Mouse (Mus musculus): Measurements from ENCODE around the gene Srp54b.
"Not testable (repeated sequence)": the region's sequence is repeated elsewhere in the genome, so short reads cannot be mapped to it uniquely, and the experiment has no call there.

- TF ChIP-seq POLR2A (IDR thresholded peaks at IDR 0.05; ENCODE audit: insufficient read length, low read depth); POLR2AphosphoS2 (IDR thresholded peaks at IDR 0.05; ENCODE audit: insufficient read length, low read depth); MYOG (IDR thresholded peaks at IDR 0.05; ENCODE audit: control insufficient read depth in 1 of 3, insufficient read depth in 1 of 3, insufficient read length in 2 of 3, low read depth in 2 of 3); USF1 (IDR thresholded peaks at IDR 0.05; ENCODE audit: low read depth); E2F4 (IDR thresholded peaks at IDR 0.05; ENCODE audit: insufficient read depth); MAX (IDR thresholded peaks at IDR 0.05; ENCODE audit: low read depth); TCF3 (IDR thresholded peaks at IDR 0.05; ENCODE audit: insufficient read length, low read depth); MYOD1 (IDR thresholded peaks at IDR 0.05; ENCODE audit: control insufficient read depth in 1 of 3, insufficient read length in 2 of 3, low read depth in 2 of 3); SRF (IDR thresholded peaks at IDR 0.05; ENCODE audit: control insufficient read depth, insufficient read length, low read depth); TCF12 (IDR thresholded peaks at IDR 0.05; ENCODE audit: insufficient read depth, poor library complexity, severe bottlenecking): not testable (repeated sequence)
Observed at GRCm38 (mm10) chr12:55135540-55135939, 19.4 kb upstream of the Srp54b start.

Measured in myocyte (in vitro differentiated cells).